Mouse (Mus musculus): ENCODE results near the gene Hs3st2.

The Hs3st2 gene

DNA sequence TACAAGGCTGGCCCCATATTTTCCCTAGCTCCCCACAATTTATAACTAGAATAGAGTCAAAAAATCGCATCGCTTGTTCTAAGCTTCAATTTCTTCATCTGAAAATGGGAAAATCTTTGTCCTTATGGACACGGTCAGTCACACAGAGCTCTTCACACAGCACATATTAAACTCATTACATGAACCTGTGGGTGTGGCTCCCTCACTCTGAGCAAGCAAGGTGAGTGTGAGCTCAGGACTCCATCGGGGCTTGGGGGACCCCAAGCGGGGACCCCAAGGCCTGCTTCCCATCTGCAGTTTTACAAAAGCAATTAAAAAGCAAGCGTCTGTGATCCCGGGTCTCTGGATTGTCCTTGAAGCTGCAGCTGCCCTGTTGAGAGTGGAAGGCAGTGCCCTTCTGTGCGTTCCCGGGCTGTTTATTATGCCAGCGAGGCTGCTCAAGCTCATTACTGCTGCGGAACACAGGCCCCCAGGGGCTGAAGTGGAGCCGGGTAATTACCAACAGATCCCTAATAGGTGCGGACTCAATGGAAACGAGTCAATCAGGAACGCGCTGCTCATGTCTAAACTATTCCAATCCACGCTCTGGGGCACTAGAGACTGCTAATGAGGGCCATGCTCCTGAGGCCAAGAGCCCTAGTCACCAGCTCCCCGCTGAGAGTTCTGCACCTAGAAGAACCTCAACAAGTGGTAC, 157.8 kb downstream of the Hs3st2 start:
- no peak for DNase-seq (ENCODE audit: low spot score in 2 of 2)

All from spleen, postnatal 4 days (tissue).